Mouse (Mus musculus): Measurements from ENCODE around the gene Mdfic. TPM values are rescaled to one million over a fixed set of nuclear protein-coding genes. Genes with fewer than 3 reads are reported as not detected.
"Not testable (repeated sequence)": the region's sequence is repeated elsewhere in the genome, so short reads cannot be mapped to it uniquely, and the experiment has no call there.

Mdfic gene
- 1 to 10 TPM; 2.4 to 2.9 TPM for total RNA-seq (2021)
- long read RNA-seq, experiment 1, partial matches to known transcripts: 0 of 2 reads
- long read RNA-seq, experiment 1, other reads (novel, unspliced or antisense): 1 of 2 reads
- long read RNA-seq, experiment 2, partial matches to known transcripts: 0 of 3 reads
- long read RNA-seq, experiment 2, other reads (novel, unspliced or antisense): 0 of 3 reads

GRCm38 (mm10) chr6:15720461-15720817 is at the start of gene Mdfic:
Mdfic (plus strand) TSS chr6:15720661.
- DNase-seq (ENCODE audit: low spot score in 2 of 2): no peak
- intact Hi-C loops (cut with DNase I): no loop called here

- intact Hi-C loops (cut with DNase I): no loop called here
- no peak for DNase-seq (ENCODE audit: low spot score in 2 of 2)
These were observed 49.1 kb upstream of the Mdfic start for GRCm38 (mm10) chr6:15671364-15671763.

DNA sequence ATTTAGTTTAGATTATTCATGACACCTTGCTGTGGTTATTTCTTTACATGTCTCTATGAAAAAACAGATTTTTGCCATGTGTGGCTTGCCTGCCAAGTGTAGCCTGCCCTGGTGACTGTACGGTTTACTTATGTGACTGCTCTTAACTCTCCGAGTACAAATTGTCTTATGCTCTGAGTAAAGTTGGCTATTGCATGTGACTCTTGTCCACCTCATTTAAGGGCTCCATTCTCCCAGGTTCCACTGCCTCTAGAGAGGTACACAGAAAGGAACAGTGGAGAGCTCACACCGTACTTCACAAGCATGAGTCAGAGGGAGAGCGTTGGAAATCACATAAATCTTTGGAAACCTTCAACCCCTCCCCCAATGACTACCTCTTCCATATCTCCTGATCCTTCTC is 10.4 kb upstream of the Mdfic start:
- intact Hi-C loops (cut with DNase I): no loop called here
- DNase-seq (ENCODE audit: low spot score in 2 of 2): no peak

DNA sequence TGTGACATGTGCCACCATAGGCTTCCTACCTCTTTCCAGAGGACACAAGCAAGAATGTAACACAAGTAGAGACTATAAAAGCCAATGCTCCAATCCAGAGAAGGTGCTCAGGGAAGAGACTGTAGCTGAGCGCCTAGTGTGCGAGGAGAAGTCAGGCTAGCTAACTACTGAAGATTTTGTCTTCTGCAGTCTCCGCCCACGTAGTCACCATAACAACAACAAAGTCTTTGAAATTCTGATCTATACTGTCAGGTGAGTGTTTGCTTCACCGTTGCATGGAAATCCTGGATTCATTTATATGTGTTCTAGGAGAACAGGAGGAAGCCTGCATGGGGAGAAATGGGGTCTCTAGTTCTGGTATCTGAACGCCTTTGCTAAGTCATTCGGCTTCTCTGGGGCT is 9.8 kb upstream of the Mdfic start:
- intact Hi-C loops (cut with DNase I): no loop called here
- no peak for DNase-seq (ENCODE audit: low spot score in 2 of 2)

DNA sequence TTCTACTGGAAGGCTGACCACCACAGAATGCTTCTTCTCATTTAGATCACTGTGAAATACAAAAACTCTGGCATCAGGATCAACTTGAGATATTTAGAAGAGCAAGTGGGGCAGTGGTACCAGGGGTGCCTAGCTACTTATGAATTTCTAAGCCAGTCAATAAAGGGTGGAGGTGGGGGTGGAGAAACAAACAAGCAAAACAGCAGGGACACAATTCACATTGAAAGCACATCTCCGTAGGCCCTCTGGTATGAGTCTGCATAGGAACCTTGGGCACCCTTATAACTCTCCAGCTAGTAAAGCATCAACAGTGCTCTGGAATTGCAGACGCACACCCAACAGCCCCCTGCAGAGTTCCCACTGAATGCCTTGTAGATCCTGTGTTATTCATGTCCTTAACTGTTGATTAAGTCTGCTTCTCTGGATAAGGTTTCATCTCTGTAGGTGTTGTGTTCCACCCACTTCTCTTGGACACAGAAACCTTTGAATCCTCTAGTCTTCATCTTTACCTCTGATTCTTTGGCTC is 7.5 kb upstream of the Mdfic start:
- no peak for DNase-seq (ENCODE audit: low spot score in 2 of 2)
- intact Hi-C loops (cut with DNase I): no loop called here

- intact Hi-C loops (cut with DNase I); DNase-seq (ENCODE audit: low spot score in 2 of 2): not testable (repeated sequence)
These were observed 6.4 kb upstream of the Mdfic start for GRCm38 (mm10) chr6:15714036-15714435.

DNA sequence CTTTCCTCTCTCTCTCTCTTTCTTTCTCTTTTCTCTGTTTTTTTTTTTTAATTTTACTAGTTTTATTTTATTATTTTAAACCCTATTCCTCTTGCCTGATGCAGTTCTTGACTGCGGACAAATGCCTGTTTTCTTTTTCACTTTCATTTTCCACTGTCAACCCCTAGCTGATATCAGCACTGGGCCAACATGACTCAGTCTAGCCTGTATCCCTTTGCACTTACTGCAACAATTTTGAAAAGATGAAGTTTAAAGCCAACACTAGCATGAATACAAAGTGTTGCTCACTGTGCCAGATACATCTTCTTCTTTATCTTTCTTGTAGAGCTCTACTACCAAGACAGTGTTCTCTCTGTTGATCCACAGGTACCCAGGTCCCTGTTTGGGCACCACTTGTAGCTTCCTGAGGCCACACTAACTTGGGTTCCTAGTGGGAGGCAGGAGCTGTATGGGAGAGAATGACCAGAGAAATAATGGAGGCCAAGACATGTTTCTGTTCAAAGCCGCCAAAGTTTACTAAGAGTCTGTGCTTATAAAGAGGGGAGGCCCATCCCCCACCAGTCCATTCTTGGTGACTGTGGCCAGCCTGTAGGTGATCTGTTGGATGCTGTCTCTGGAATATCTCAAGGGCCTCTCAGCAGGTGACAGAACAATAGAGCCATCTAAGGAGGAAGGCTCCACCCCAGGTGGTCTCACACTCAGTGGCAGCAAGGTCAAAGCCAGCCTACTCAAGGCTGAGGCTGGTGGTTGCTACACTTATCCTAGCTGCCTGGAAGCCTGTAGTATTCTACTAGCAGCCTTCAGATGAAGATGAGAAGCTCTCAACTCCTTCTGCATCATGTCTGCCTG is 5.2 kb upstream of the Mdfic start:
- intact Hi-C loops (cut with DNase I): no loop called here
- no peak for DNase-seq (ENCODE audit: low spot score in 2 of 2)

GRCm38 (mm10) chr6:15719919-15720318 is 542 bp upstream of the Mdfic start:
- DNase-seq (ENCODE audit: low spot score in 2 of 2): no peak
- intact Hi-C loops (cut with DNase I): no loop called here

DNA sequence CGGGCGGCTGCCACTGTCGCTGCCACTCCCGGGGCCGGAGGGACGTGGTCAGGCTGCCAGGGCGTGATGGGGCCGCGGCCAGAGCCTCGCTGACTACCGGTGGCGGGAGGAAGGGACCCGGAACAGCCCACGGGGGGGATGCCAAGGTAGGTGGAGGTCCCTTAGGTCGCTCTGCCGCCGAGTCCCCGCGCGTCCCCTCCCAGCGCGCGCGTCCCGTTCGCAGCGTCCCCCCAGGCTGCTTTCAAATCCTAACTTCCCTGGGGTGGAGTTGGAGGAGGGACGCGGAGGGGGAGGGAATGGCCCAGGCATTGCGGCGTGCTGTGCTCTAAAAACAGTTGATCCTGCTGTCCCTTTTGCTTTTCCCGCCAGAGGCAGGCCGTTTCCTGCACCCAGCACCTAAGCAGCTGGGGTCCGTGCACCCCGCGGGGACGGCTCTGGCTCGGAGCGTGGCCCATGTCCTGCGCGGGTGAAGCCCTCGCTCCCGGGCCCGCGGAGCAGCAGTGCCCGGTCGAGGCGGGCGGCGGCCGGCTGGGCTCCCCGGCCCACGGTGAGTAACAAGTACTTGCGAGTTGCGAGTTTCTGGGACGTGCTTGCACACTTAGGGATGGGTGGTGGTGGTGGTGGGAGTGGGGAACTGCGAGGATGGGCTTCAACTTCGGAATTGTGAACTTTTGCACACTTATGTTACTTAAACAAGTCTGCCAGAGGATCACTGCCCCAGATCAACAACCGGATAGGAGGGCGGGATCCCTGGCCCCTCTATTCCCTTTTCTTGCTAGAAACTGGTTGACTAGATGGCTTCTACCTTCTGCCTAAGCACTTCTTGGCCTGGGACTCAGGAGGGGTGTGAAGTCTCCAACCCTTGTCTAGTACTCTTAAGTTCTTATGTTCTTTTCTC is 606 bp downstream of the Mdfic start:
- intact Hi-C loops (cut with DNase I): no loop called here

GRCm38 (mm10) chr6:15721716-15722031 is 1.2 kb downstream of the Mdfic start:
- intact Hi-C loops (cut with DNase I): no loop called here
- DNase-seq (ENCODE audit: low spot score in 2 of 2): no peak

More for the DNA sequence above, 606 bp downstream of the Mdfic start:
- DNase-seq (ENCODE audit: low spot score in 2 of 2): no peak

- DNase-seq (ENCODE audit: low spot score in 2 of 2); intact Hi-C loops (cut with DNase I): not testable (repeated sequence)
These were observed 2.2 kb downstream of the Mdfic start for GRCm38 (mm10) chr6:15722631-15723030.

DNA sequence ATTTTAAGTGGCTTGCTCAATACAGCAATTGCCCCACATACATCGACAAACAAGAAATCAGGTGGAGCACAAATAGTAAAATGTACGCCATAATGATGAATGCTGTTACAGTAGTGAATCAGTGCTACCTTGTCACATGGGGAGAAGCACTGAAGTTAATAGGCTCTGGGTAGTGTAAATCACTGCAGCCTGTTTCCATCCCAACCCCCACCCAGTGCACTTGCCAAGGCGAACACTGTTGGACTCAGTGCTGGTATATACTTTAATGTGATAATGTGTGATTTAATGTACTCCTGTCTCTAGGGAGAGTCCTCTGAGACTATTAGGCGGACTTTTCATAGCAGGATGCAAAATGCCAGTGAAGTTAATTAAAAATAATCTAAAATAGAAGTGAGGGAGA is 3.8 kb downstream of the Mdfic start:
- DNase-seq (ENCODE audit: low spot score in 2 of 2): no peak
- intact Hi-C loops (cut with DNase I): no loop called here

DNA sequence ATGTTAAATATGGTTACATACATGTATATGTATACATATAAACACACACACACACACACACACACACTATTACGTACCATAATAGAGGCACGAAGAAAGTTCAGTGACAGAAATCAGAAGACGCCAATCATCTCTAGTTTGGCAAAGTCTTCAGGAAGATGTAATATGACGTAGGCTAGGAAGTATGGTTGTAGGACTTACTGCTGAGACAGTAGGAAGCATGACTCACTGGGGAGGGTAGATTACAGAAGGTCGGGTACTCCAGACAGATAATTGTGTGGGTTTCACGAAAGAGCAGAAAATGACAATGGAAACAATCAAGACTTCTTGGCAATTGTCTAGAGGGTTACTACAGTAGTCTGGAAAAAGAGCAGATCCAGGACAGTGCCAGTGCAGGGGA is 6.0 kb downstream of the Mdfic start:
- DNase-seq (ENCODE audit: low spot score in 2 of 2): no peak
- intact Hi-C loops (cut with DNase I): no loop called here

GRCm38 (mm10) chr6:15727681-15728410 is 7.4 kb downstream of the Mdfic start:
- intact Hi-C loops (cut with DNase I): no loop called here
- no peak for DNase-seq (ENCODE audit: low spot score in 2 of 2)

- intact Hi-C loops (cut with DNase I): no loop called here
- DNase-seq (ENCODE audit: low spot score in 2 of 2): no peak
These were observed 8.6 kb downstream of the Mdfic start for GRCm38 (mm10) chr6:15728844-15729577.

DNA sequence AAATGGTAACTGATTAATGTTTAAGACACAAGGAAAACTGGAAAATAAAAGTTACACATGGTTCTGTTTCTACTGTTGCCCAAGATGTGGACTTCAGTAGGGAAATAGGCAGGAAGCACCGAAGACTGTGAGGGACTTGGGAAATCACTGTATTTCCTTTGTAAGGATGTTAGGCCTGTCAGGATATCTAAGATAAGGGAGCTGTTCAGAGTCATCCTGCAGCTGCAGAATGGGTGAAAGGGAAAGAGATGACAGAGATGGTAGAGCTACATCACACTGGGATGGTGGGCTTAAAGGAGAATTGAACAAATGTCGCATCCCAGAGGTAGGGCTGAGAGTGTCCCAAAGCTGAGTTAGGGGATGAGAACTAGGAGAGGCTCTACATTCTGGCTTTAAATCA is 9.8 kb downstream of the Mdfic start:
- intact Hi-C loops (cut with DNase I): no loop called here
- no peak for DNase-seq (ENCODE audit: low spot score in 2 of 2)

DNA sequence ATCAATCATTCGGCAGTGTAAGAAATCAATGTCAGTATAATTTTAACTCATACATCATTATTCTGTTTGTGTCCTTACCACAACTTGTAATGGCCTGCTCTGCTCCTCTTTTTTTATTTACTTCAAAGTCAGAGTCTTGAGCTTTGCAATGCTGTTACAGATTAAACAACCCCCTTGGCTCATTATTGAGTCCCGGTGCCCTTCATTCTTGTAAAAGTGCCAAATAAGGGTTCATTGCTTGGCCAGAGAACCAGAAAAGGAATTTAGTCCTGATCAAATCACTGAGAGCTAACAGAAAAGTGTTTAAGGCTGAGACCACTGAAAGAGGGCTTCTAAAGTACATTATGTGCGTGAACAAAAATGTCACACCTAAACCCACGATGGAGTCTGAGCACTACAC is 10.2 kb downstream of the Mdfic start:
- no peak for DNase-seq (ENCODE audit: low spot score in 2 of 2)
- intact Hi-C loops (cut with DNase I): no loop called here

- no peak for DNase-seq (ENCODE audit: low spot score in 2 of 2)
- intact Hi-C loops (cut with DNase I): no loop called here
These were observed 11.0 kb downstream of the Mdfic start for GRCm38 (mm10) chr6:15731452-15731851.

Data from left cerebral cortex, postnatal 14 days (tissue).